Mouse (Mus musculus): Measurements from ENCODE around the gene Lpcat1.

The Lpcat1 gene

GRCm38 (mm10) chr13:73467034-73467420, at the start of gene Lpcat1:
Gene Lpcat1, plus strand, starts transcription at chr13:73467197.
- DNase-seq (ENCODE audit: low spot score): peak; percentile 96

- DNase-seq (ENCODE audit: low spot score): peak; percentile 71
Measured at GRCm38 (mm10) chr13:73417478-73418220, 49.3 kb upstream of the Lpcat1 start.

GRCm38 (mm10) chr13:73418297-73418696, 48.7 kb upstream of the Lpcat1 start:
- no peak for DNase-seq (ENCODE audit: low spot score)

GRCm38 (mm10) chr13:73419244-73419643, 47.8 kb upstream of the Lpcat1 start:
- DNase-seq (ENCODE audit: low spot score): no peak

GRCm38 (mm10) chr13:73423043-73423442, 44.0 kb upstream of the Lpcat1 start:
- no peak for DNase-seq (ENCODE audit: low spot score)

GRCm38 (mm10) chr13:73425035-73425434, 42.0 kb upstream of the Lpcat1 start:
- DNase-seq (ENCODE audit: low spot score): no peak

- peak; percentile 81 for DNase-seq (ENCODE audit: low spot score)
Measured at GRCm38 (mm10) chr13:73425839-73426490, 41.0 kb upstream of the Lpcat1 start.

GRCm38 (mm10) chr13:73426587-73426986, 40.4 kb upstream of the Lpcat1 start:
- DNase-seq (ENCODE audit: low spot score): no peak

GRCm38 (mm10) chr13:73429605-73430321, 37.2 kb upstream of the Lpcat1 start:
- DNase-seq (ENCODE audit: low spot score): no peak

- no peak for DNase-seq (ENCODE audit: low spot score)
Measured at GRCm38 (mm10) chr13:73432466-73433149, 34.4 kb upstream of the Lpcat1 start.

GRCm38 (mm10) chr13:73433681-73434535, 33.1 kb upstream of the Lpcat1 start:
- no peak for DNase-seq (ENCODE audit: low spot score)

GRCm38 (mm10) chr13:73434687-73435086, 32.3 kb upstream of the Lpcat1 start:
- no peak for DNase-seq (ENCODE audit: low spot score)

- no peak for DNase-seq (ENCODE audit: low spot score)
Measured at GRCm38 (mm10) chr13:73435662-73436061, 31.3 kb upstream of the Lpcat1 start.

GRCm38 (mm10) chr13:73439057-73439456, 27.9 kb upstream of the Lpcat1 start:
- no peak for DNase-seq (ENCODE audit: low spot score)

GRCm38 (mm10) chr13:73441032-73441431, 26.0 kb upstream of the Lpcat1 start:
- no peak for DNase-seq (ENCODE audit: low spot score)

GRCm38 (mm10) chr13:73441686-73442085, 25.3 kb upstream of the Lpcat1 start:
- no peak for DNase-seq (ENCODE audit: low spot score)

- DNase-seq (ENCODE audit: low spot score): no peak
Measured at GRCm38 (mm10) chr13:73442431-73442830, 24.6 kb upstream of the Lpcat1 start.

- no peak for DNase-seq (ENCODE audit: low spot score)
Measured at GRCm38 (mm10) chr13:73443093-73443821, 23.7 kb upstream of the Lpcat1 start.

GRCm38 (mm10) chr13:73445087-73445486, 21.9 kb upstream of the Lpcat1 start:
- no peak for DNase-seq (ENCODE audit: low spot score)

- no peak for DNase-seq (ENCODE audit: low spot score)
Measured at GRCm38 (mm10) chr13:73446076-73446475, 20.9 kb upstream of the Lpcat1 start.

- DNase-seq (ENCODE audit: low spot score): no peak
Measured at GRCm38 (mm10) chr13:73446494-73446893, 20.5 kb upstream of the Lpcat1 start.
